ENCODE assay signal across 9 mouse cellular contexts in the genomic region with DNA sequence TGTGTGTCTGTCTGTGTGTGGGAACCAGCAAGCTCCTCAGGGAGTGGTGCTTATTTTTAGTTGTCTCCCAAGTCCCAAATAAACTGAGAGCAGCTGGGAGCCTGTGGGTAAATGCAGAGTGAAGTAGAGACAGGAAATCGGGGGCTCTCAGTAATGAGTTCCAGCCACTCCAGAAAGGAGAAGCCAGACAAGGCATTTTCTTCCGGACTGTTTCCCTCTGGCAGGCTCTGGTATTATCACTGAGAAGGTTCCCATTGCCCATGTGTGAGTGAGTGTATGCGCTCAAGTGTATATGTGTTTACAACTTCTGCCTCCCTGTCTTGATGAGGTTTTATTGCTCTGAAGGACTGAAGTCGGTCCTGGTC. TPM values are rescaled to one million over a fixed set of nuclear protein-coding genes. Genes with fewer than 3 reads are reported as not detected.
A peak's percentile ranks its signal among the peaks of the same experiment; 100 is the strongest.
DNase-seq lines count a peak whose midpoint lies in the region; ATAC-seq and TF ChIP-seq lines count a peak whose summit lies in the region.
"Had no signal": no experiment of that assay in that cellular context is flagged by ENCODE, and none has a peak within 500 bp of the region (broad histone marks: within the 10 kb centered on the region; RNA-seq: fewer than 3 reads in every experiment).

No protein-coding gene starts in this region.

- 0 out of 2 replicates have a peak, but pooled peaks cover 3% of the 10 kb centered on the region for H3K36me3 ChIP-seq in E14TG2a.4 (ENCODE audit: insufficient read depth, low read length)
- no peaks in the 10 kb centered on the region for H3K36me3 ChIP-seq in neural tube, embryonic 12.5 days
- H3K36me3 ChIP-seq: liver, embryonic 15.5 days had no signal

- H3K4me1 ChIP-seq in E14TG2a.4 (replicated peaks; ENCODE audit: low read depth, low read length) = peaks cover 67% of the 10 kb centered on the region
- peaks cover 23% of the 10 kb centered on the region for H3K4me1 ChIP-seq in neural tube, embryonic 12.5 days

- no peak overlapping the region for H3K9ac ChIP-seq in neural tube, embryonic 12.5 days
- H3K9ac ChIP-seq: liver, embryonic 15.5 days had no signal

- H3K27ac ChIP-seq in neural tube, embryonic 12.5 days = no peak overlapping the region
- H3K27ac ChIP-seq: liver, embryonic 15.5 days had no signal

- no peaks in the 10 kb centered on the region for H3K9me3 ChIP-seq in E14TG2a.4 (ENCODE audit: low read length)
- H3K9me3 ChIP-seq in neural tube, embryonic 12.5 days = no peaks in the 10 kb centered on the region
- H3K9me3 ChIP-seq: liver, embryonic 15.5 days had no signal

- no peaks in the 10 kb centered on the region for H3K27me3 ChIP-seq in E14TG2a.4 (ENCODE audit: insufficient read depth, low read length)
- H3K27me3 ChIP-seq in neural tube, embryonic 12.5 days (replicated peaks) = peaks cover 4% of the 10 kb centered on the region
- H3K27me3 ChIP-seq: liver, embryonic 15.5 days had no signal

- 28% methylated on average over 4 of the region's 4 CpGs for WGBS in neural tube, embryonic 12.5 days

- intact Hi-C loops in left cerebral cortex, postnatal 14 days (cut with DNase I) = no loop called here

- peak overlapping the region; percentile 38 for H3K4me2 ChIP-seq in neural tube, embryonic 12.5 days (replicated peaks)

- 0 out of 2 replicates have a peak, but pooled peaks have one; percentile 3 for ATAC-seq in neural tube, embryonic 12.5 days (ENCODE audit: low FRiP score, low read depth)

- H3K4me3 ChIP-seq in E14TG2a.4 (replicated peaks; ENCODE audit: low read length) = 0 out of 2 replicates have a peak overlapping the region, but pooled peaks have one; percentile 14
- no peak overlapping the region for H3K4me3 ChIP-seq in neural tube, embryonic 12.5 days
- H3K4me3 ChIP-seq: liver, embryonic 15.5 days had no signal

- DNase-seq in embryo, embryonic 10.5 days (ENCODE audit: low spot score) = peak; percentile 68
- DNase-seq in heart, adult 9 months (ENCODE audit: low spot score in 2 of 2) = peak; percentile 30 to 62
- DNase-seq in left cerebral cortex, postnatal 14 days (ENCODE audit: low spot score in 2 of 2) = peak; percentile 43 to 76
- DNase-seq in spleen, postnatal 4 days (ENCODE audit: low spot score in 2 of 2) = no peak
- DNase-seq in layer of hippocampus, postnatal 10 days (ENCODE audit: low spot score in 2 of 2) = no peak
- no peak for DNase-seq in MN1 (ENCODE audit: low spot score)

- no peak for TF ChIP-seq CTCF in E14TG2a.4 (conservative IDR thresholded peaks at IDR 0.05; ENCODE audit: low read length)

RNA-seq across cellular contexts. Expression of a gene that starts 40.2 kb away (rescaled TPM):
- not detected for total RNA-seq in left cerebral cortex, postnatal 14 days (2021)
- not detected in 2 replicates for polyA plus RNA-seq in neural tube, embryonic 12.5 days (2016; fragmentation: Nextera tagmentation; extraction: Ambion mirVana)
- not detected for total RNA-seq in layer of hippocampus, postnatal 10 days (2021)
- polyA plus RNA-seq: liver, embryonic 15.5 days had no signal

Comparison
In these comparisons a context has a peak if more than half of its experiments do, and no peak if none do; other contexts are left out.
1. DNase-seq: peak in embryo, embryonic 10.5 days (single experiment), heart, adult 9 months (2 of 2) and left cerebral cortex, postnatal 14 days (2 of 2); none in spleen, postnatal 4 days (0 of 2), layer of hippocampus, postnatal 10 days (0 of 2) and MN1 (single experiment).